Comparison of ENCODE assay signal across 29 mouse cellular contexts in genomic region chr2:102712678-102713628, GRCm38 (mm10). TPM values are rescaled to one million over a fixed set of nuclear protein-coding genes. Genes with fewer than 3 reads are reported as not detected.
DNase-seq lines count a peak whose midpoint lies in the region; ATAC-seq and TF ChIP-seq lines count a peak whose summit lies in the region.
"Had no signal": no experiment of that assay in that cellular context is flagged by ENCODE, and none has a peak within 500 bp of the region (broad histone marks: within the 10 kb centered on the region; RNA-seq: fewer than 3 reads in every experiment).

No protein-coding gene starts in this region.

- no peak overlapping the region for H3K9ac ChIP-seq in lung, embryonic 16.5 days (ENCODE audit: low read length)
- H3K9ac ChIP-seq: embryonic facial prominence, embryonic 13.5 days; forebrain, embryonic 12.5 days; forebrain, embryonic 15.5 days; heart, embryonic 13.5 days; hindbrain, embryonic 12.5 days; hindbrain, embryonic 15.5 days had no signal

- 65% methylated on average over 7 of the region's 7 CpGs for WGBS in lung, embryonic 16.5 days
- WGBS in macrophage (ENCODE audit: missing documents): 74% methylated on average over 7 of the region's 7 CpGs

- no peaks in the 10 kb centered on the region for H3K4me1 ChIP-seq in lung, embryonic 16.5 days (replicated peaks; ENCODE audit: control insufficient read depth, insufficient read depth, low read length)
- H3K4me1 ChIP-seq in bone marrow macrophage, adult 2 months (ENCODE audit: control insufficient read depth, insufficient read depth, low read length): peaks cover 17% of the 10 kb centered on the region
- H3K4me1 ChIP-seq: embryonic facial prominence, embryonic 10.5 days; embryonic facial prominence, embryonic 13.5 days; forebrain, embryonic 12.5 days; forebrain, embryonic 15.5 days; heart, embryonic 10.5 days; heart, embryonic 13.5 days; hindbrain, embryonic 12.5 days; hindbrain, embryonic 15.5 days had no signal

- no peaks in the 10 kb centered on the region for H3K36me3 ChIP-seq in lung, embryonic 16.5 days (ENCODE audit: control insufficient read depth, insufficient read depth, low read length)
- H3K36me3 ChIP-seq in macrophage (ENCODE audit: inconsistent target): no peaks in the 10 kb centered on the region
- H3K36me3 ChIP-seq: embryonic facial prominence, embryonic 10.5 days; embryonic facial prominence, embryonic 13.5 days; forebrain, embryonic 12.5 days; forebrain, embryonic 15.5 days; G1E; heart, embryonic 10.5 days; heart, embryonic 13.5 days; hindbrain, embryonic 12.5 days; hindbrain, embryonic 15.5 days had no signal

- H3K9me3 ChIP-seq in lung, embryonic 16.5 days (ENCODE audit: control insufficient read depth, low read length): no peaks in the 10 kb centered on the region
- H3K9me3 ChIP-seq: embryonic facial prominence, embryonic 10.5 days; embryonic facial prominence, embryonic 13.5 days; forebrain, embryonic 12.5 days; forebrain, embryonic 15.5 days; G1E; heart, embryonic 10.5 days; heart, embryonic 13.5 days; hindbrain, embryonic 12.5 days; hindbrain, embryonic 15.5 days had no signal

- no peaks in the 10 kb centered on the region for H3K79me2 ChIP-seq in macrophage (ENCODE audit: inconsistent target)

- no peak for TF ChIP-seq POLR2A in bone marrow macrophage, adult 2 months (IDR thresholded peaks at IDR 0.05; ENCODE audit: borderline replicate concordance, low read depth, low read length)

- no peak for DNase-seq in lung, postnatal 4 days
- peak; percentile 12 for DNase-seq in retina, postnatal 1 day
- no peak for DNase-seq in retina, embryonic 14.5 days (ENCODE audit: low spot score)
- no peak for DNase-seq in thymus, postnatal 0 days (ENCODE audit: low spot score)
- DNase-seq in Muller cell, postnatal 12 days (ENCODE audit: inconsistent ontology term): no peak
- DNase-seq: adrenal gland, adult 2 months; adrenal gland, postnatal 14 days; cerebellum, adult 11-12 months; cerebellum, adult 8-10 months; cerebellum, postnatal 10 days; cerebellum, postnatal 36 days; embryo, embryonic 11 days; gastrocnemius, postnatal 25 days; heart, adult 2 months; heart, postnatal 14 days had no signal

- no peak overlapping the region for H3K4me2 ChIP-seq in lung, embryonic 16.5 days (ENCODE audit: low read depth, low read length)
- H3K4me2 ChIP-seq: embryonic facial prominence, embryonic 13.5 days; forebrain, embryonic 12.5 days; forebrain, embryonic 15.5 days; heart, embryonic 13.5 days; hindbrain, embryonic 12.5 days; hindbrain, embryonic 15.5 days had no signal

- ATAC-seq in lung, embryonic 16.5 days (ENCODE audit: low read depth): peak; percentile 60
- ATAC-seq: forebrain, embryonic 15.5 days had no signal

- H3K27ac ChIP-seq in lung, embryonic 16.5 days (ENCODE audit: low read length): no peak overlapping the region
- peak overlapping the region; percentile 50 for H3K27ac ChIP-seq in bone marrow macrophage, adult 2 months (ENCODE audit: insufficient read depth, low read depth, low read length)
- peak overlapping the region; percentile 51 for H3K27ac ChIP-seq in macrophage
- H3K27ac ChIP-seq: embryonic facial prominence, embryonic 10.5 days; embryonic facial prominence, embryonic 13.5 days; forebrain, embryonic 12.5 days; forebrain, embryonic 15.5 days; heart, adult 2 months; heart, embryonic 10.5 days; heart, embryonic 13.5 days; hindbrain, embryonic 12.5 days; hindbrain, embryonic 15.5 days had no signal

- no peaks in the 10 kb centered on the region for H3K27me3 ChIP-seq in lung, embryonic 16.5 days (ENCODE audit: control insufficient read depth, insufficient read depth, low read depth, low read length)
- H3K27me3 ChIP-seq: embryonic facial prominence, embryonic 13.5 days; forebrain, embryonic 12.5 days; forebrain, embryonic 15.5 days; hindbrain, embryonic 12.5 days; hindbrain, embryonic 15.5 days had no signal

- no peak for TF ChIP-seq CTCF in bone marrow macrophage, adult 2 months (IDR thresholded peaks at IDR 0.05; ENCODE audit: low read depth, low read length)

- H3K4me3 ChIP-seq in lung, embryonic 16.5 days (ENCODE audit: low read length): no peak overlapping the region
- H3K4me3 ChIP-seq in bone marrow macrophage, adult 2 months (ENCODE audit: insufficient read depth, low read length): no peak overlapping the region
- H3K4me3 ChIP-seq in macrophage (ENCODE audit: inconsistent target): no peak overlapping the region
- H3K4me3 ChIP-seq: embryonic facial prominence, embryonic 10.5 days; embryonic facial prominence, embryonic 13.5 days; erythroblast, embryonic 14.5 days; forebrain, embryonic 12.5 days; forebrain, embryonic 15.5 days; heart, adult 2 months; heart, embryonic 10.5 days; heart, embryonic 13.5 days; hindbrain, embryonic 12.5 days; hindbrain, embryonic 15.5 days had no signal

RNA-seq across cellular contexts. Expression of gene Slc1a2, which starts 54.5 kb away (rescaled TPM):
- polyA plus RNA-seq in lung, embryonic 16.5 days (2015; fragmentation: Nextera tagmentation; extraction: Ambion mirVana): 0.19 and 0.35 TPM in 2 replicates
- polyA plus RNA-seq in bone marrow macrophage, adult 2 months (2012; ENCODE audit: insufficient read depth, insufficient read length, missing spikeins): 5.7 TPM in 1 of 2 replicates, not detected in the other
- 1 to 10 TPM in 2 of 26 experiments, under 1 TPM in 10, not detected in 14; 0.06 to 1.8 (median 0.19) TPM for total RNA-seq in macrophage (2018; cell fraction: chromatin; rRNA removed)
- total RNA-seq in macrophage (2018; cell fraction: cytosol; rRNA removed): 1 to 10 TPM in 1 of 26 experiments, under 1 TPM in 23, not detected in 2; 0.04 to 1.2 (median 0.30) TPM
- 1 to 10 TPM in 2 of 26 experiments, under 1 TPM in 14, not detected in 10; 0.06 to 1.1 (median 0.46) TPM for total RNA-seq in macrophage (2018; cell fraction: nucleus; rRNA removed)
- polyA plus RNA-seq in macrophage (2018): 0.03 to 0.42 TPM (median 0.07 TPM) in 3 replicates
- 0.73 and 0.98 TPM in 2 replicates for polyA plus RNA-seq in thymus, postnatal 0 days (2015; fragmentation: Nextera tagmentation; extraction: Ambion mirVana)
- total RNA-seq: hematopoietic stem cell, adult 5-6 weeks had no signal
- polyA plus RNA-seq: erythroblast, embryonic 14.5 days; G1E had no signal
